Mouse (Mus musculus): ENCODE results near the gene Magi2. TPM values are rescaled to one million over a fixed set of nuclear protein-coding genes. Genes with fewer than 3 reads are reported as not detected.

Magi2 gene
- polyA plus RNA-seq, 1 experiment from 2014 or later: 1.9 TPM

- Histone ChIP-seq H3K4me3 (ENCODE audit: low read depth, low read length) (no peak overlapping the region), H3K36me3 (ENCODE audit: insufficient read depth, low read length) (no peaks in the 10 kb centered on the region), H3K27ac (ENCODE audit: low read length) (no peak overlapping the region), H3K4me2 (replicated peaks; ENCODE audit: low read depth, low read length) (no peak overlapping the region), H3K9ac (replicated peaks; ENCODE audit: low read depth) (no peak overlapping the region), H3K4me1 (ENCODE audit: insufficient read depth, low read depth, low read length) (no peaks in the 10 kb centered on the region), H3K27me3 (replicated peaks; ENCODE audit: insufficient read depth, low read length) (no peaks in the 10 kb centered on the region), H3K9me3 (ENCODE audit: low read length) (no peaks in the 10 kb centered on the region)
- 73% methylated on average over 3 of the region's 3 CpGs for WGBS
- DNase-seq (ENCODE audit: low spot score) (no peak), ATAC-seq (no peak)
- no peak for TF ChIP-seq EP300 (IDR thresholded peaks at IDR 0.05)
- no peak for TF ChIP-seq CTCF (IDR thresholded peaks at IDR 0.05)
These were observed 1132.2 kb downstream of the Magi2 start for GRCm38 (mm10) chr5:20359021-20359420.

- no peak overlapping the region for H3K4me3 ChIP-seq (ENCODE audit: low read depth, low read length)
- TF ChIP-seq CTCF (IDR thresholded peaks at IDR 0.05): no peak
- WGBS: 80% methylated on average over 3 of the region's 3 CpGs
- H3K4me1 ChIP-seq (ENCODE audit: insufficient read depth, low read depth, low read length): no peaks in the 10 kb centered on the region
- no peaks in the 10 kb centered on the region for H3K9me3 ChIP-seq (ENCODE audit: low read length)
- no peak overlapping the region for H3K9ac ChIP-seq (replicated peaks; ENCODE audit: low read depth)
- H3K4me2 ChIP-seq (replicated peaks; ENCODE audit: low read depth, low read length): no peak overlapping the region
- no peaks in the 10 kb centered on the region for H3K27me3 ChIP-seq (replicated peaks; ENCODE audit: insufficient read depth, low read length)
- no peaks in the 10 kb centered on the region for H3K36me3 ChIP-seq (ENCODE audit: insufficient read depth, low read length)
- no peak overlapping the region for H3K27ac ChIP-seq (ENCODE audit: low read length)
- DNase-seq (ENCODE audit: low spot score) (no peak), ATAC-seq (no peak)
These were observed 1135.3 kb downstream of the Magi2 start for GRCm38 (mm10) chr5:20362154-20362553.

GRCm38 (mm10) chr5:20363216-20363615, 1136.4 kb downstream of the Magi2 start:
- DNase-seq (ENCODE audit: low spot score) (no peak), ATAC-seq (no peak)
- 51% methylated on average over 5 of the region's 5 CpGs for WGBS
- no peak overlapping the region for H3K9ac ChIP-seq (replicated peaks; ENCODE audit: low read depth)
- no peaks in the 10 kb centered on the region for H3K4me1 ChIP-seq (ENCODE audit: insufficient read depth, low read depth, low read length)
- no peaks in the 10 kb centered on the region for H3K36me3 ChIP-seq (ENCODE audit: insufficient read depth, low read length)
- H3K4me2 ChIP-seq (replicated peaks; ENCODE audit: low read depth, low read length): no peak overlapping the region
- H3K27me3 ChIP-seq (replicated peaks; ENCODE audit: insufficient read depth, low read length): no peaks in the 10 kb centered on the region
- no peaks in the 10 kb centered on the region for H3K9me3 ChIP-seq (ENCODE audit: low read length)
- no peak overlapping the region for H3K27ac ChIP-seq (ENCODE audit: low read length)
- TF ChIP-seq CTCF (IDR thresholded peaks at IDR 0.05) (no peak), EP300 (IDR thresholded peaks at IDR 0.05) (no peak)
- no peak overlapping the region for H3K4me3 ChIP-seq (ENCODE audit: low read depth, low read length)

GRCm38 (mm10) chr5:20373586-20373985, 1146.8 kb downstream of the Magi2 start:
- WGBS: 71% methylated on average over 1 of the region's 1 CpGs
- ATAC-seq (no peak), DNase-seq (ENCODE audit: low spot score) (no peak)
- Histone ChIP-seq H3K4me2 (replicated peaks; ENCODE audit: low read depth, low read length) (no peak overlapping the region), H3K4me3 (ENCODE audit: low read depth, low read length) (no peak overlapping the region), H3K9me3 (ENCODE audit: low read length) (no peaks in the 10 kb centered on the region), H3K4me1 (ENCODE audit: insufficient read depth, low read depth, low read length) (no peaks in the 10 kb centered on the region), H3K27me3 (replicated peaks; ENCODE audit: insufficient read depth, low read length) (no peaks in the 10 kb centered on the region), H3K9ac (replicated peaks; ENCODE audit: low read depth) (no peak overlapping the region), H3K36me3 (ENCODE audit: insufficient read depth, low read length) (no peaks in the 10 kb centered on the region), H3K27ac (ENCODE audit: low read length) (no peak overlapping the region)
- TF ChIP-seq EP300 (IDR thresholded peaks at IDR 0.05): no peak
- TF ChIP-seq CTCF (IDR thresholded peaks at IDR 0.05): no peak

GRCm38 (mm10) chr5:20378071-20378800, 1151.4 kb downstream of the Magi2 start:
- no peak overlapping the region for H3K27ac ChIP-seq (ENCODE audit: low read length)
- H3K4me2 ChIP-seq (replicated peaks; ENCODE audit: low read depth, low read length): no peak overlapping the region
- H3K9ac ChIP-seq (replicated peaks; ENCODE audit: low read depth): no peak overlapping the region
- no peak overlapping the region for H3K4me3 ChIP-seq (ENCODE audit: low read depth, low read length)
- WGBS: 77% methylated on average over 11 of the region's 11 CpGs
- H3K36me3 ChIP-seq (ENCODE audit: insufficient read depth, low read length): no peaks in the 10 kb centered on the region
- DNase-seq (ENCODE audit: low spot score) (no peak), ATAC-seq (no peak)
- no peaks in the 10 kb centered on the region for H3K9me3 ChIP-seq (ENCODE audit: low read length)
- no peaks in the 10 kb centered on the region for H3K4me1 ChIP-seq (ENCODE audit: insufficient read depth, low read depth, low read length)
- H3K27me3 ChIP-seq (replicated peaks; ENCODE audit: insufficient read depth, low read length): no peaks in the 10 kb centered on the region
- TF ChIP-seq EP300 (IDR thresholded peaks at IDR 0.05): no peak
- TF ChIP-seq CTCF (IDR thresholded peaks at IDR 0.05): no peak

- TF ChIP-seq CTCF (IDR thresholded peaks at IDR 0.05) (no peak), EP300 (IDR thresholded peaks at IDR 0.05) (no peak)
- Histone ChIP-seq H3K9ac (replicated peaks; ENCODE audit: low read depth) (no peak overlapping the region), H3K4me2 (replicated peaks; ENCODE audit: low read depth, low read length) (no peak overlapping the region), H3K4me3 (ENCODE audit: low read depth, low read length) (no peak overlapping the region), H3K27me3 (replicated peaks; ENCODE audit: insufficient read depth, low read length) (no peaks in the 10 kb centered on the region), H3K4me1 (ENCODE audit: insufficient read depth, low read depth, low read length) (no peaks in the 10 kb centered on the region), H3K36me3 (ENCODE audit: insufficient read depth, low read length) (no peaks in the 10 kb centered on the region), H3K27ac (ENCODE audit: low read length) (no peak overlapping the region), H3K9me3 (ENCODE audit: low read length) (no peaks in the 10 kb centered on the region)
- DNase-seq (ENCODE audit: low spot score) (no peak), ATAC-seq (no peak)
- 67% methylated on average over 5 of the region's 5 CpGs for WGBS
These were observed 1177.7 kb downstream of the Magi2 start for GRCm38 (mm10) chr5:20404533-20404932.

All from lung, postnatal 0 days (tissue).